Mouse (Mus musculus): ENCODE measurements around the gene Vps72. TPM values are rescaled to one million over a fixed set of nuclear protein-coding genes. Genes with fewer than 3 reads are reported as not detected.
"Not testable (repeated sequence)": the region's sequence is repeated elsewhere in the genome, so short reads cannot be mapped to it uniquely, and the experiment has no call there.

Gene Vps72
- total and polyA plus RNA-seq, 3 experiments: 52.4 to 83.0 (median 64.0) TPM

DNA sequence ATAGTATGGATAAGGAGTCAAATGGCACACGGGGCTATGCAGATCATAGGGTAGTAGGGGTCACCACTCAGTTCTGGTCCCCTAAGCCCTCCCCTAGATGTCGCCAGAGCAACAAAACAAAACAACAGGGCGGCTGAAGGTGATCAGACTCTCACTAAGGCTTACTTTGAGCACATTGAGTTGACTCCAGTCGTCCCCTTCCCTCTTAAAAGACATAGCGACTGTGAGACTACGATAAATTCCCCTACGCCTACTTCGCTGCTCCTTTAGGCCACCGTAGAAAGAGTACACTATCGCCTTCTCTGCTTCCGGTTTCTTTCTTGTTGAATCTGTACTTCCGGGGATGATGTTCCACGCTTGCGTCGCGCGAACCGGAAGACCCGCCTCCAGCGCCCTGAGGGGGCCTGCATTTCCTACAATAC, 22.9 kb downstream of the Vps72 start, which contains the start of the genes Scnm1 and Lysmd1:
Gene Scnm1, minus strand, starts transcription at position 332 of the 422 bp plus-strand sequence.
Gene Lysmd1, plus strand, starts transcription at position 409 of the 422 bp plus-strand sequence.
- DNase-seq: peak; percentile 94

DNA sequence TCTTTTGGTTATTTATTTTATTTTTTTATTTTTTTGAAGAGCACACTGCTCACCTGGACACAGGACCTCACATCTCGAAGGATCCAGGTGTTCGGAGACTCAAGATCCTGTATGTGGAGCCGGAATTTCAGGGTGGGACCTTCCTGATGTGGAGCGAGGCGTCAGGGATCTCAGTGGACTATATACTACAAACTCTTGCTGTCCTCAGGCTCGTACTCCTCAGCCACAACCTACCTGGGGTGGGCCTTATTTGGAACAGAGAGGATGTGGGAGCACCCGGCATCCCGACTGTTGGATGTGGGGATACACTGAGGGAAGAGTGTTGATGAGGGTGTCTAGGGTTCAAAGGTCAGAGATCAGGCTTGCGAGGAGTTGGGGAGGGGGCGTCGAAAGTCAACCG, 23.3 kb downstream of the Vps72 start:
- DNase-seq: not testable (repeated sequence)

DNA sequence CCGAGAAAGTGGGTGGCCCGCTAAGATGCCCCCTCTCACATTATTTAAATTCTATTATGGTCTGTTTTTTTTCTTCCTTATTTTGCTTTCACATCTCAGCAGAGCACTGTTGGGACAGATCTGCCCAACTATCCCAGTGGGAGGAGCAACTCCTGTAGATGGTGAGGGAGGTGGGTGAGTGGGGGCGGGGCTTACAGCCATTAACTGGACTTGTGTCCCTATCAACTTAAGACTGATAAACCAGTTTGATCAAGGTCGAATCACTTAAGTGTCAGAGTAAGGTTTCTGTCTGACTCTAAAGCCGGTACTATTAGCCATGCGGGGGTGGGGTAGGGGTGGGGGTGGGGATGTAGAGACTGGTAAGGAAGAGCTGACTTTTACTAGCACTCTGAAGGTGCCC, 24.2 kb downstream of the Vps72 start:
- DNase-seq: peak; percentile 58

DNA sequence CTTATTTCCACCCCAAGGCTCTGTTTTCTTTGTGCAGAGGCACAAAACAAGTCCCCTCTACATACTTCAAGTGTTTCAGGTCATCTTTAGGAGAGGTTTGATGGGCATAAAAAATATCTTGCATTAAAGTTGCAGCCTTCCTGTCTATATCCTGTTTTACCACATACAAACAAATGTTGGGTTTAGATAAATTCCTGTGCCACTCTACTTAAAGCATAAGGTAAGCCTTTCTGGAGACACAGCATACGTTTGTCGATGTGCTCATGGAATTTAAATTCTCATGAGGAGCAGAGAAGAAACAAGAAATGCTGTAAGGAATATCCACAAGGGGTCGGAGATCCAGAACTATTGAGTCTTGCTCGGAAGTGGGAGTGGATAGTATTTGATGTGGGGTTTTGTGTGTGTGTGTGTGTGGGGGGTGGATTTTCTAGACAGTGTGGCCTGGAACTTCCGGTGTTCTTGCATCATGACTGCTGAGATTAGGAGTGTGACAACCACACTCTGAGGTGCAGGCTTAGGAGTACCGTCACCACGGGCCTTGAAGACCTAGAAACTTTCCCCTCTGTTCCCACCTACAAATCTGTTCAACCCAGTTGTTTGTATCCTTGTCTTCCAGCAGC, 24.7 kb downstream of the Vps72 start:
- DNase-seq: no peak

DNA sequence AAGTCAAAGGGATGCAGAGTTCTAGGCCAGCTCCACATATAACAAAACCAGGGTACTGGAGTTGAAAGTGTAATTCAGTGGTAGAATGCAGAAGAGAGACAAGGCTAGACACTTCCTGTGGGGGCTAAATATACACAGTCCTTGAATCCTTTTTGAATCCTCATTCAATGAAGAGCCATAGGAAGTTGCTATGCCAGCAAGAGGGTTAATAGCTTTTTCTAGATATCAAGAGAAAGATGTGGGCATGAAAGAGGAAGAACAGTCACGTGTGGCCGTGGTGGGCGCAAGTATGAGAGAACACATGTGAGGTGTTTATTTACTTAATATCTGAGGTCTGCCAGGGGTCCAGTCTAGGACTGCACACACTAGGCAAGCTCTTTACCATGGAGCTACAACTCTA, 25.5 kb downstream of the Vps72 start:
- DNase-seq: no peak

DNA sequence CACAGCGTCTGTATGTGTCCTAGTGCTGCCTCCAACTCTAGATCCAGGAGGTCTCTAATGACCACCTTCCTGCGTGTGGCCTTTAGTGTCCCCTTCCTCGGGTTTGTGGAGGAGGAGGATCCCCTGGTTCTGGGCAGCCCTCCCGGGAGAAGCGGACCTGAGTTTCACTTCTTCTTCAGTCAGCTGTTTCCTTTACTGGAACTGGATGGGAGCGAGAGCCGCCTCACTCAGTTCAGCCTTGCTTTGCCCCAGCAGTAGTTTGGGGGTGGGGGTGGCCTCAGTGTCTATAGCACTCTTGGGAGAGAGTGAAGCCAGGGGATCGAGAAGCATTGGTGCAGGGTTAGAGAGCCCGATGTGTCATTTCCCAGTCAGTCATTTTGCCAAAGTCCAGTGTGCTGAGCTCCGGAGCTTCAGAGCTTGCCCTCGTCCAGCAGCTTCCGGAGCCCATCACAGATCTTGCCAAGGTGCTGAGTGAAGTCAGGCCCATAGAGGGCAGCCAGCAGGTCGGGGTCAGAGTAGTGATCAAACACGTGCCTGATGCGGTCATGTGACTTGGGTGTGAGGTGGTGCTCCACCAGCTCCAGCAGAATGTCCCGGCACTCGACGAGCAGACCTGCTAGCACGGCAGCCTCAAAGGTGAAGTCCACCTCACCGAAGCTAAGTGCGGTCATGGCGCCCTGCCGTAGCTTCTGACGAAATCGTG, 28.9 kb downstream of the Vps72 start:
- peak; percentile 38 for DNase-seq

DNA sequence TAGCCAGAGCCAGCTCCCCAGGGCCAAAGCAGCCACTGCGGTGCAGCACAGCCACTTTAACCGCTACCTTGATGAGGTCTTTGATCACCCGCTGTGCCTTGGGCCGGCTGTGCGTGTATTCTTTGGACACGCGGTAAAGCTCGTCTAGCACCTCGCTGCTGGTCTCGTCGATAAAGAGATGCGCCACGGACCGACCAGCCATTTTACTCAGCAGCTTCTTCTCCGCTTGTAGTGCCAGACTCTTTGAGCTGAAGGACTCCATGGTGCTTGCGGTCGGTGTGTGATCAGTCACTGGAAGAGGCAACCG, 29.4 kb downstream of the Vps72 start:
- no peak for DNase-seq

DNA sequence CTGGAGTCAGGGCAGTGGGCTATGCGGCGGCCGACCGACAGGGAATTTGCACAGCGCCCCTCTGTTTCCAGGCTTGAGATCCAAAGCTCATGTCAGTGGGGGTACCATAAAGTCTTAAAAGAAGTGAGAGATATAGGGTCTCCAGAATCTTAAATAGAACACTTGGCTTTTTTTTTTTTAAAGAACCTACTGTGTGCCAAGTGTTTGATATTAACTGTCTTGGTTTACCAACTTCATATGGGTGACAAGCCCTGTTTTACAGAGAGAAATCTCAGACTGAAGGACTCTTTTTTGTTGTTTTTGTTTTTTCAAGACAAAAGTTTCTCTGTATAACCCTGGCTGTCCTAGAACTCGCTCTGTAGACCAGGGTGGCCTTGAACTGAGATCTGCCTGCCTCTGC, 30.0 kb downstream of the Vps72 start:
- no peak for DNase-seq

DNA sequence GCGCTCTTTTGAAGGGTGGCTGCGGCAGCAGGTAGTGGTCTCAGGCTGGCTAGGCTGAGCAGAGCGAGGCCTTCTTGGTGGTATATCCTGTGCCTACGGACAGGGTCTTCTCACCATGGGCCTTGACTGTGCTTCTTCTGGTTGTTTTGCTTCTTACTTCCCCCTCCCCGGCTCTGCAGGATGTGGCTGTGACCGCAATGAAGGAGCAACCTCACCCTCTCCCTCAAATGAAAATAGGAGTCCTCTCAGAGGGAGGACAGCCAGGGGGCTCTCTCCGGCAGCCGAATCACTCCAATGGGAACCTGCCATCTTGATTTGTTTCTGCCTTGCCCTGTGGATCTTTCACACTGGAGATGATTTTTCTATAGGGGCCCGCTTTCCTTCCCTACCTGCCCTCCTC, 30.7 kb downstream of the Vps72 start:
- no peak for DNase-seq

DNA sequence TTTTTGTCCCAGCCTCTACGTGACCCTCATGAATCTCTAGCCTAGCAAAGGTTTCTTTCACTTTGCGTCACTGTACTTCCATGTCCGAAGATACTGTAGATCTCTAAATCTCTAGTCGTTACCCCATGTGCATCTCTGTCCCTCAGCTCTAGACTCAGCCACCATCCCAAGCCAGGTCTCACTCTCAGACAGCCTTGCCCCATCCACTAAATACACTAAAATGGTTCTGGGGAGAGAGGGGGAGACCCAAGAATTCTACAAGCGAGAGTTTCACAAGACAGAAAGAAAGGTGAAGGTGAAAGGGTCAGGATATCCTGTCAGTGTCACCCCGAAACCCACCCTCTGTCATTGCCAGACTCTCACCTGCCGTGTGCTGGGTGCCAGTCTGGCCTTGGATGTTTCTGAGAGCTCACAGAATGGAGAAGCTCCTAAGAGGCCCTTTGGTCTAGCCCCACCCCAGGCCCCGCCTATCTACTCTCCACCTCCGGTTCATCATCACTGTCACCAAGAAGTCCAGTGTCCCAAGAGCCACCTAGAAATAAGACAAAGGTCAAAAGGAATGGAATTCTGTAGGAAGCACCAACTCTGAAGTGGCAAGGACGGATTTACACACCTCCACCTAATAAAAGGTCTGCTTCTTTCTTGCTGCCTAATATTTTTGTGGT, 31.3 kb downstream of the Vps72 start, which contains the start of gene Tnfaip8l2:
Gene Tnfaip8l2, minus strand, starts transcription at position 409 of the 665 bp plus-strand sequence.
- no peak for DNase-seq

DNA sequence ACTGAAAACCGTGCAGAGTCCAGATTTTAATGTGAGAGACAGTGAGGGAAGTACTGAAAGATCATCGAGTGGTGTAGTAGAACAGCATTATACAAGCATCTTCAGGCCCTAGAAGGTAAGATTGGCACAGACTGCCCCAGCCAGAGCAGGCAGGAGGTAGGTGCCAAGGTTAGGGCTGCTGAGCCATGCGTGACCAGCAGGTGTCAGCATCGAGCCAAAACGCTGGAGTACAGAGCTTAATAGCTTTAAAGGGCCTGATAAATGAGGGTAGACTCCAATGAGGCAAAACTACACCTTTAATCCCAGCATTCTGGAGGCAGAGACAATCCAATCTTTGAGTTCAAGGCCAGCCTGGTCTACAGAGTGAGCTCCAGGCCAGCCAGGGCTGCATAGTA, 31.8 kb downstream of the Vps72 start:
- DNase-seq: peak; percentile 88

DNA sequence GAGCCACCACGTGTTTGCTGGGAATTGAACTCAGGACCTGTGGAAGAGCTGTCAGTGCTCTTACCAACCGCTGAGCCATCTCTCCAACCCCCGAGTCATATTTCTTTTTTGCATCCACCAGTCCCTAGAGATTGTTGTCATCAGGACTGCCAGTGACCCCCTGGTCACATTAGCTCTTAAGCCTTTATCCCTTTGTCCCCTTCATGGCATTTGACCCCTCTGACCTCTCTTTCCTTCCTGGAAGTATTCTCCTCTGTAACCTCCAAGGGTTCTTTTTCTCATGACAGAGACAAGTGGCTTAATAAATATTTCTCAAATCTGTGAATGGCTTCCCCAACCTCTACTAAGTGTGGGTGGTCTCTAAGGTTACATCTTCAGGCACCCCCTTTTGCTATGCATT, 37.1 kb downstream of the Vps72 start:
- no peak for DNase-seq

DNA sequence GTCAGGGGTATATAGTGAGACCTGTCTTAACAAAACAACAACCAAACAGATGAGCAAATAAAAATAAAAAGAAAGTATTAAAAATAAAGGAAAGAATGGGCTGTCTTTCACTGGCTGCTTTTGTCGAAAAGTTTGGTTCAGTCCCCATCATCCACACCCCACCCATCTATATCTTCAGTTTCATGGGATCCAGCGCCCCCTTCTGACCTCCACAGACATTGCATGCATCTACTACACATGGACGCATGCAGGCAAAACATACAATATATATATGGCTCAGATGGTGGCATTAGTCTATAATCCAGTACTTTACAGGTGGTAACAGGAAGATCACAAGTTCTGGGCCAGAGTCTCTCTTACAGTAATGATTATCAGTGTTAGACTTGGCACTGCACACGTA, 43.1 kb downstream of the Vps72 start:
- peak; percentile 37 for DNase-seq

DNA sequence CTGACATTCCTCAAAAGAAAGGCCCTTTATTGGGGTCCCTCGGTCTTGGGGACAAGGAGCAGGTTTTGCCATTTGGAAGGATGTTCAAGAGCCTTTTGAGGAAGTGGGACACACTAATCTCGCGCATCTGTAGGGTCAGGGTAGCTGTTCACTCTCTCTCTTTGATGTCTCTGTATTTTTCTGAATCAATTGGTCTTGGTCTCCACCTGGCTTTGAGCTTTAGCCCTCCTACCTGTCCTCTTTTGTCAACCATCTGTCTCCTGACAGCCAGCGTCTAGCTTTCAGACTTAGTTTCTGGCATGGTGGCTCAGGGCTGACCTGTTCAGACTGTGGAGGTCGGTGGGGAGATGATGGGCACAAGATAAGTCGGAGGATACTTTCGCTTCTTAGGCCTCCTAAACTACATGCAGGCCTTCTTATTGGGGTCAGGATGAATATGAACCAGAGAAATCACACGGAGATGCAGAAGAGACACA, 48.7 kb downstream of the Vps72 start:
- DNase-seq: no peak

DNA sequence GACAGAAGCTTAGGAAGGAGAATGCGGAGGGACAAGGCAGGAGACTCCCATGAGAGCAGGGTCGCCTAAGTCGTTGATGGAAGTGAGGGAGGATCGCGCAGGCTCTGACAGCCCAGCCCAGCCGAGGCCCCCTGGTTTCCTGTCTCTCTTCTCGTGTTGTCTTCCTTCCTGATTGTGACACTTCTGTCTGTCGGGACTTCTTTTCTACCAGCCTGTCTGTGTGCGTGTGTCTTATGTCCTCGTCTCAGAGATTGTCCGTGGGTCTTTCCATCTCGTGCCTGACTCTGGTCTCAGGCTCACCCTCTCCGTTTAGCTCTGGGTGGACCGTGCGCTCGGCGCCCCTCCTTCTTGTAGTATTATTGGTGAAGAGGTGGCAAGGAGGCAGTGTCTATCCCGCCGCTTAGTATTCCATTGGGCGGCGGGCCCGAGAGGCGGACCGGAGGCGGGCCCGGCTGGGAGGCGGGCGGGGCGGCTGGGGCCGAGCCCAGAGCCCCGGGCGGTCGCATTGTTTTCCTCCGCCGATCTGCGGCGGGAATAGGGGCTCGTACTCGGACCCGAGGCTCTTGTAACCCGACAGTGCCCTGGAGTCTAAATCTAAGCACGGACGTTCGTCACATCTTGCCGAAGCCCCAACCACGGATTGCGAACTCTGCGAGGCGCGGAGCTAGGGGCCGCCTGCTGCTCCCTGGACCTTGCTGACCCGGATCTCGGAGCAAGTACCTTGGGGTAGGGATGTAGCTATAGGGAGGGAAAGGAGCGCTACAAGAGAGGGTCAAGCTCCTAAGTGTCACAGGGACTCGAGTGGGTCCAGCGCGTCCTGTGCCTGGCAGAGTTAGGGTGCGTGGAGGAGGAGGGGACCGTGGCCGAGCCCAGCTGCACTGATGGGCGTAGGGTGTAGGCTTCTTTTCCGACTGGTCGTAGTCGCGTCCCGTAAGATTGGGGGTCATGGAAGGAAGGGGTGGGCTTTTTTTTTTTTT, 49.5 kb downstream of the Vps72 start, which contains the start of gene Sema6c:
Gene Sema6c, plus strand, starts transcription at position 471 of the 977 bp plus-strand sequence.
- DNase-seq: peak; percentile 94

DNA sequence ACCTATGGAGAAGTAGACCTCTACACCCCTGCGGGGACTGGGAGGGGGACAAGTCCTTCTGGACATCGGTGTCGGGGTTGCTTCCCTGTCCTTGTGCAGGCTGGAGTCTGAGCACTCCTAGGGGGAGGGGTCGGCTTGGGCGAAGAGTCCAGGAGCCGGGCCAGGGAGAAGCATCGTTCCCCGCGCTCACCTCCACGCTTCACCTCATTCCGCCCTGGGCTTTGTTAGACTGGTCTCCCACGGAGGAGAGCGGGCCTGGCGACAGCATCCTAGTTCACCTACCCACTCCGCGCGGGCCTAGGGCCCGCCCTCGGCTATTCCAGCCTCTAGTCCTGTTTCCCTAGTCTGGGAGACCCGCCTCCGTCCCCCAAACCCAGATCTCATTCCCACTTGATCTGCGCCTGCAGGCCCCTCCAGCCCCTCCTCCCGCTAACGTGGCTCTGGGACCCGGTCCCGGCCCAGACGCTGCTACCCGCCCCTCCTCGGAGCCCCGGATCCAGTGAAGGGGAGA, 50.3 kb downstream of the Vps72 start:
- no peak for DNase-seq

DNA sequence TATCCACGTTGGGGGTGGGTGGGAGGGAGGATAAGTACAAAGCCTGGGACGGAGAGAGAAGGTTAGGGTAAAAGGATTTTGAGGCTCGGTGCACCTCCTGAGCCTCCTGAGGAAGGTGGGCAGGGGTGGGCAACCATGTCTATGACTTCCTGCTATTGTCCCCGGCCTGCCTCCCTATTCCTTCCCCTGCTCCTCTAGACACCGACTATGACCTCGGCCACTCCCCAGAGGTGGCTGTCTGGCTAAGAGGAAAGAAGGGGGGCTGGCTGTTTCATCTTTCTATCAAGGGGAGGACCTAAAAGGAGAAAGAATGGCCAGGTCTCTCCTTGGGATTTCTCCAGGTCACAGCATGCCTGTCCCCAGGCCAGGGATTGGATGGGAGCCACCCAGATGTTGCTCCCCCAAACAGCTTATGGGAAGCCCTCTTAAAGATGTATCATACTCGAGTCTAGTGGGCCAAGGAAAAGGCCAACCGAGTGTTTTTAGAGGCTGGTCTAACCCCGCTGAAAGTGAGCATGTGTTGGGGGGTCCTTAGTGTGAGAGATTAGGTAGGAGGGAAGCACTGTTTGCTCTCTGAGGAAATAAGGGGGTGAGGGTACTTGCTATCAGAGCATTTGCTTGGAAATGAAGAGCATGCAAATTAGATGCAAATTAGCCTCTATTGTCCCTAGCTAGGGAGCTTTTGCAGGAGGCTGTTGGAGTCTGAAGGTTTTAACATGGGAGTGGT, 51.0 kb downstream of the Vps72 start:
- DNase-seq: no peak

DNA sequence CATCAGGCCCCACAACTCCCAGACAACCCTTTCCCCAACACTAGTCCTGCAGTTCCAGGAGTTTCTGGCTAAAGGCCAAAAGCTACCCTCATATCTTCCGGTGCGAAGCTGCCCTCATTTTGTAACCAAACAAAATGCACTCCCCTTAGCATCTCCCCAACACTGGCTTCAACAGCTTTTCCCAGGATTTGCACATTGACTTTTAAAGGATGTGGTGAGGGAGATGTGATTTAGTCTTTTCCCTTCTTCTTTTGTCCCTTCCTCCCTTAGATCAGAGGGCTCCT, 51.5 kb downstream of the Vps72 start:
- no peak for DNase-seq

DNA sequence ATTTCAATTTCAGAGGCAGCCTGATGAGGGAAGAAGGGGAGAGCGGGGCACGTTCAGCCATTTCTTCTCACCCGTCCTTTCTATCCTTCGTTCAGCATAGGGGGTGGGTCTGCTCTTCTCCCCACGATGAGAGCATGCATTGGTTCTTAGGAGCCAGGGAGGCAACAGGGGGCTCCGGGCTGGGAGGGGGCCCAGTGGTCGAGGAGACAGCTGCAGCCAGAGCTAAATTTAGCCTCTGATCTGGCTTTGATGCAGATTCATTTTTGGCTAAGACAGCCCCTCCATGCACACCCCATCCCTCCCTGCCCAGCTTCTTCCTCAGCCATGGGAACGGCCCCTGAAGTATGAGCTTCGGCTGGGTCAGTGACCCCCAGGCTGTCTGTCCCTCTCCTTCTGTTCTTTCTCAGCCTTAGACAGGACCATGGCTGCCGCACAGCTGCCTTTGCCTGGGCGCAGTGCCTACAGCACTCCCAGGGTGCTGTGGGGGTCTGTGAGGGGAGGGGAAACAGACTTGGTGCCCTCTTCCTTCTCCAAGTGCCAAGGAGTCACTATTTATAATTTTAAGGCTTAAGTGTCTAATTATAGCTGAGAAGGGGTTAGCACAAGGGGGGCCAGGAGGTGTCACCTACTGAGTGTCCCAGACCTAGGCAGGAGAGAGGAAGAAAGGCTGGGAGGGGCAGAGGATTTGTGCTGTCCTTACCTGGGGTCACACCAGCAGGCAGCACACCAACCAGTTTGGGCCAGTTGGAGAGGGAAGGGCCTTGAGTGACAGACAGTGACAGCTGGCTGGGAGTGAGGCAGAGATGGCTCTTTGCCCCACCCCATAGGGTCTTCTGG, 52.8 kb downstream of the Vps72 start:
- no peak for DNase-seq

DNA sequence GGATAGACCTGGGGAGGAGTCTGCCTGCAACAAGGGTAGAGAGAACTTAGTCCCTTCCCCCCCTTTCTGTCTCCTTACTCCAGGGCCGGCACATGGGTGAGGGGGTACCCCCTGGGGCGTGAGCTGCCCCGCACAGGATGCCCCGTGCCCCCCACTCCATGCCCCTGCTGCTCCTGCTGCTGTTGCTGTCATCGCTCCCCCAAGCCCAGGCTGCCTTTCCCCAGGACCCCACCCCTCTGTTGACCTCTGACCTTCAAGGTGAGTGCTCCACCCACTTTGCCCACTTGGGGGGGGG, 53.4 kb downstream of the Vps72 start:
- DNase-seq: no peak
